Mouse (Mus musculus) brown adipose tissue, adult 24 weeks (tissue): ENCODE measurements around the gene 2310033P09Rik. TPM values are rescaled to one million over a fixed set of nuclear protein-coding genes. Genes with fewer than 3 reads are reported as not detected.
"Not testable (repeated sequence)": the region's sequence is repeated elsewhere in the genome, so short reads cannot be mapped to it uniquely, and the experiment has no call there.

Experiments used
- H3K27ac ChIP-seq: fragments of 200-500 bp; replicated peaks from 2 replicates; pipeline ENCODE4 v1.5.1; 2012; ENCODE audit warnings: low read depth, mild to moderate bottlenecking, low read length
- H3K4me1 ChIP-seq: fragments of 200-500 bp; 2 replicates; pipeline ENCODE4 v1.6.1; 2012; ENCODE audit warnings: low read length, mixed read lengths; ENCODE audit not compliant: control insufficient read depth, insufficient read depth, insufficient read length
- H3K4me3 ChIP-seq: fragments of 200-500 bp; 2 replicates; pipeline ENCODE4 v1.5.1; 2012; ENCODE audit warnings: low read depth, mild to moderate bottlenecking, low read length, moderate library complexity; ENCODE audit not compliant: insufficient read depth
- polyA plus RNA-seq: library from polyadenylated mRNA; stranded (reverse); fragments of >200 nt; gene quantifications from 2 replicates; pipeline ENCODE4 v1.2.4, GENCODE M21; 2012; ENCODE audit not compliant: missing spikeins, insufficient read depth, insufficient read length

The 2310033P09Rik gene
- polyA plus RNA-seq, 1 experiment: 11.0 TPM

- Histone ChIP-seq H3K27ac (no peak overlapping the region), H3K4me1 (no peaks in the 10 kb centered on the region; the same call in 1 of the 2 replicates), H3K4me3 (no peak overlapping the region)
Measured at GRCm38 (mm10) chr11:59183821-59184220, 24.3 kb upstream of the 2310033P09Rik start.

GRCm38 (mm10) chr11:59185490-59185889 lies 22.6 kb upstream of the 2310033P09Rik start:
- no peaks in the 10 kb centered on the region; the same call in 1 of the 2 replicates for H3K4me1 ChIP-seq
- no peak overlapping the region for H3K4me3 ChIP-seq
- H3K27ac ChIP-seq: no peak overlapping the region

GRCm38 (mm10) chr11:59187706-59188105 lies 20.4 kb upstream of the 2310033P09Rik start:
- Histone ChIP-seq H3K27ac (no peak overlapping the region), H3K4me1 (no peaks in the 10 kb centered on the region; the same call in none of the 2 replicates)

GRCm38 (mm10) chr11:59191231-59192058 lies 16.7 kb upstream of the 2310033P09Rik start:
- Histone ChIP-seq H3K4me1 (no peaks in the 10 kb centered on the region; the same call in 1 of the 2 replicates), H3K27ac (peak overlapping the region; percentile 84), H3K4me3 (peak overlapping the region; percentile 91)

More at GRCm38 (mm10) chr11:59187706-59188105, 20.4 kb upstream of the 2310033P09Rik start:
- H3K4me3 ChIP-seq: no peak overlapping the region

GRCm38 (mm10) chr11:59192059-59192386 lies 16.1 kb upstream of the 2310033P09Rik start, which contains the start of gene Guk1:
Guk1 (minus strand) TSS chr11:59192212.
- H3K27ac ChIP-seq: peak within 1 kb of the TSS; percentile 84
- H3K4me3 ChIP-seq: peak within 1 kb of the TSS; percentile 91
- H3K4me1 ChIP-seq: no peaks in the 10 kb centered on the region; the same call in 1 of the 2 replicates

- Histone ChIP-seq H3K27ac (no peak overlapping the region), H3K4me3 (no peak overlapping the region), H3K4me1 (peaks cover 1% of the 10 kb centered on the region; the same call in 1 of the 2 replicates)
Measured at GRCm38 (mm10) chr11:59196230-59196629, 11.9 kb upstream of the 2310033P09Rik start.

- peak overlapping the region; percentile 86 for H3K4me3 ChIP-seq
- H3K4me1 ChIP-seq: peaks cover 5% of the 10 kb centered on the region; the same call in 1 of the 2 replicates
- peak overlapping the region; percentile 53 for H3K27ac ChIP-seq
Measured at GRCm38 (mm10) chr11:59201216-59202002, 6.7 kb upstream of the 2310033P09Rik start.

GRCm38 (mm10) chr11:59202081-59202995 lies 5.8 kb upstream of the 2310033P09Rik start, which contains the start of gene Mrpl55:
Mrpl55 (plus strand) TSS chr11:59202486.
- Histone ChIP-seq H3K4me3 (peak within 1 kb of the TSS; percentile 86), H3K27ac (peak within 1 kb of the TSS; percentile 77), H3K4me1 (peaks cover 5% of the 10 kb centered on the region; the same call in 1 of the 2 replicates)

- Histone ChIP-seq H3K27ac (peak overlapping the region; percentile 18; the same call in 1 of the 2 replicates), H3K4me1 (0 out of 2 replicates have a peak, but pooled peaks cover under 1% of the 10 kb centered on the region), H3K4me3 (peak overlapping the region; percentile 77)
Measured at GRCm38 (mm10) chr11:59209003-59209441, 901 bp downstream of the 2310033P09Rik start.

GRCm38 (mm10) chr11:59209580-59209979 lies 1.5 kb downstream of the 2310033P09Rik start:
- H3K27ac ChIP-seq: no peak overlapping the region
- H3K4me1 ChIP-seq: 0 out of 2 replicates have a peak, but pooled peaks cover 2% of the 10 kb centered on the region
- H3K4me3 ChIP-seq: peak overlapping the region; percentile 77; the same call in 1 of the 2 replicates

- Histone ChIP-seq H3K4me1 (peaks cover 2% of the 10 kb centered on the region; the same call in 1 of the 2 replicates), H3K27ac (no peak overlapping the region), H3K4me3 (no peak overlapping the region)
Measured at GRCm38 (mm10) chr11:59210020-59210419, 1.9 kb downstream of the 2310033P09Rik start.

GRCm38 (mm10) chr11:59211561-59211960 lies 3.4 kb downstream of the 2310033P09Rik start:
- H3K4me3 ChIP-seq, H3K27ac ChIP-seq, H3K4me1 ChIP-seq: not testable (repeated sequence)

- not testable (repeated sequence) for H3K27ac ChIP-seq, H3K4me3 ChIP-seq, H3K4me1 ChIP-seq
Measured at GRCm38 (mm10) chr11:59212320-59212719, 4.2 kb downstream of the 2310033P09Rik start.

- Histone ChIP-seq H3K4me3 (no peak overlapping the region), H3K27ac (no peak overlapping the region), H3K4me1 (peaks cover 7% of the 10 kb centered on the region; the same call in 1 of the 2 replicates)
Measured at GRCm38 (mm10) chr11:59212892-59213494, 4.9 kb downstream of the 2310033P09Rik start.
